Mouse (Mus musculus) CH12.LX (cell line): ENCODE data around the gene Klrb1b. TPM values are rescaled to one million over a fixed set of nuclear protein-coding genes. Genes with fewer than 3 reads are reported as not detected.
"Not testable (repeated sequence)": the region's sequence is repeated elsewhere in the genome, so short reads cannot be mapped to it uniquely, and the experiment has no call there.

Experiments used
- DNase-seq: peaks from one replicate; pipeline ENCODE4 v3.0.0-alpha.2; 2013; ENCODE audit errors: extremely low read depth
- H3K27ac ChIP-seq: 2 replicates; pipeline ENCODE4 v1.5.1; 2012; ENCODE audit warnings: low read depth, mild to moderate bottlenecking, control low read depth, moderate library complexity; ENCODE audit not compliant: insufficient read depth
- H3K27me3 ChIP-seq: replicated peaks from 2 replicates; pipeline ENCODE3; 2012; ENCODE audit warnings: inconsistent platforms
- H3K36me3 ChIP-seq, 2 experiments: replicated peaks in 1 of 2; 2 replicates each; pipeline versions ENCODE3 to v1.6.1; 2012; ENCODE audit warnings: inconsistent platforms in 1 of 2, low read length in 1 of 2, mild to moderate bottlenecking in 1 of 2, mixed read lengths in 1 of 2, moderate library complexity in 1 of 2; ENCODE audit not compliant: control insufficient read depth in 1 of 2, insufficient read depth in 1 of 2
- H3K4me1 ChIP-seq, 2 experiments: 2 replicates each; pipeline ENCODE4 v1.6.1; 2012; ENCODE audit warnings: inconsistent platforms in 1 of 2, moderate library complexity in 1 of 2; ENCODE audit not compliant: insufficient read depth in 2 of 2, control insufficient read depth in 1 of 2
- H3K4me2 ChIP-seq: 2 replicates; pipeline ENCODE4 v1.6.1; 2012; ENCODE audit warnings: low read depth, mild to moderate bottlenecking, control low read depth; ENCODE audit not compliant: poor library complexity, insufficient read depth, severe bottlenecking
- H3K4me3 ChIP-seq, 3 experiments: fragments of 150-350 bp in 1 of 3; sonication (generic) in 1 of 3; replicated peaks in 1 of 3; 2 replicates each; pipeline versions ENCODE3 to v1.5.1; 2011 to 2012; ENCODE audit warnings: low read depth in 2 of 3, low read length in 2 of 3, mild to moderate bottlenecking in 2 of 3, moderate library complexity in 2 of 3, control low read depth in 1 of 3, improper control_type of control experiment in 1 of 3, inconsistent platforms in 1 of 3, mixed read lengths in 1 of 3; ENCODE audit not compliant: poor library complexity in 1 of 3
- H3K79me2 ChIP-seq: replicated peaks from 2 replicates; pipeline ENCODE4 v1.6.1; 2012; ENCODE audit warnings: mild to moderate bottlenecking, moderate library complexity; ENCODE audit not compliant: control insufficient read depth, poor library complexity, insufficient read depth, severe bottlenecking; ENCODE audit errors: extremely low read depth
- H3K9ac ChIP-seq: 2 replicates; pipeline ENCODE4 v1.6.1; 2012; ENCODE audit warnings: low read depth, mild to moderate bottlenecking, control low read depth, moderate library complexity; ENCODE audit not compliant: insufficient read depth
- H3K9me3 ChIP-seq: replicated peaks from 2 replicates; pipeline ENCODE3; 2012; ENCODE audit warnings: low read length, inconsistent platforms, mixed read lengths
- CTCF ChIP-seq, 2 experiments: IDR thresholded peaks in 1 of 2; conservative IDR thresholded peaks in 1 of 2; 2 replicates each; pipeline ENCODE4 v1.5.1; 2011 to 2012; ENCODE audit warnings: low read depth in 2 of 2, low read length in 2 of 2, improper control_type of control experiment in 1 of 2, inconsistent platforms in 1 of 2, mild to moderate bottlenecking in 1 of 2, moderate library complexity in 1 of 2
- ELF1 ChIP-seq: IDR thresholded peaks from 2 replicates; pipeline ENCODE4 v1.6.1; 2014; ENCODE audit warnings: low read depth, mild to moderate bottlenecking, inconsistent platforms, low read length, improper control_type of control experiment
- JUN ChIP-seq: IDR thresholded peaks from 2 replicates; pipeline ENCODE4 v1.6.1; 2011; ENCODE audit warnings: low read depth, mild to moderate bottlenecking, low read length, improper control_type of control experiment, moderate library complexity; ENCODE audit not compliant: insufficient read depth
- JUND ChIP-seq: conservative IDR thresholded peaks from 2 replicates; pipeline ENCODE4 v1.6.1; 2011; ENCODE audit warnings: low read depth, low read length, improper control_type of control experiment
- KAT2A ChIP-seq: IDR thresholded peaks from 2 replicates; pipeline ENCODE4 v1.6.1; 2012; ENCODE audit warnings: low read length, improper control_type of control experiment, inconsistent platforms; ENCODE audit not compliant: insufficient replicate concordance
- MAFK ChIP-seq: IDR thresholded peaks from 2 replicates; pipeline ENCODE4 v1.6.1; 2011; ENCODE audit warnings: low read length, improper control_type of control experiment; ENCODE audit not compliant: insufficient replicate concordance
- NRF1 ChIP-seq: IDR thresholded peaks from 2 replicates; pipeline ENCODE4 v1.6.1; 2014; ENCODE audit warnings: low read depth, mild to moderate bottlenecking, inconsistent platforms, low read length, improper control_type of control experiment, moderate library complexity
- POLR2A ChIP-seq: IDR thresholded peaks from 2 replicates; pipeline ENCODE4 v1.6.1; 2011; ENCODE audit warnings: low read depth, mild to moderate bottlenecking, improper control_type of control experiment, low read length
- SIN3A ChIP-seq: IDR thresholded peaks from 2 replicates; pipeline ENCODE4 v1.6.1; 2012; ENCODE audit warnings: low read length, improper control_type of control experiment, inconsistent platforms
- SMC3 ChIP-seq: IDR thresholded peaks from 2 replicates; pipeline ENCODE4 v1.6.1; 2011; ENCODE audit warnings: low read depth, low read length, improper control_type of control experiment
- TBP ChIP-seq: conservative IDR thresholded peaks from 2 replicates; pipeline ENCODE4 v1.6.1; 2011; ENCODE audit warnings: low read depth, low read length, improper control_type of control experiment
- ZKSCAN1 ChIP-seq: IDR thresholded peaks from 2 replicates; pipeline ENCODE4 v1.6.1; 2012; ENCODE audit warnings: low read depth, inconsistent platforms, low read length, improper control_type of control experiment, borderline replicate concordance
- ZNF384 ChIP-seq: IDR thresholded peaks from 2 replicates; pipeline ENCODE4 v1.6.1; 2012; ENCODE audit warnings: low read depth, low read length, improper control_type of control experiment, inconsistent platforms
- dilution Hi-C: fragments of 300-500 bp; cut with MboI; formaldehyde crosslinking; loops from 2 replicates; pipeline ENCODE4 v1.14.3; 2020; ENCODE audit warnings: low sequenced_read_pairs; ENCODE audit not compliant: extremely low pct_unique_long_range_greater_than_20kb, extremely low pct_ligation_motif_present
- in situ Hi-C: fragments of 300-500 bp; cut with MboI; formaldehyde crosslinking; loops from 3 replicates; pipeline ENCODE4 v1.14.3; 2019; ENCODE audit warnings: low sequenced_read_pairs, low pct_ligation_motif_present, low pct_unique_long_range_greater_than_20kb, mixed read lengths
- polyA plus RNA-seq: library from polyadenylated mRNA; unstranded; fragments of >175 nt; gene quantifications from 2 replicates; pipeline ENCODE4 v1.2.1, GENCODE M21; 2012; ENCODE audit warnings: low read depth; ENCODE audit not compliant: insufficient read length
- total RNA-seq, 2 experiments: library from RNA; depleted of rRNA; stranded (reverse); fragments of 300-350 nt in 1 of 2; fragments of >200 nt in 1 of 2; gene quantifications; 2 replicates each; pipeline ENCODE4 v1.2.3; 2012 to 2014

Klrb1b gene
- total and polyA plus RNA-seq, 3 experiments, result not detected

DNA sequence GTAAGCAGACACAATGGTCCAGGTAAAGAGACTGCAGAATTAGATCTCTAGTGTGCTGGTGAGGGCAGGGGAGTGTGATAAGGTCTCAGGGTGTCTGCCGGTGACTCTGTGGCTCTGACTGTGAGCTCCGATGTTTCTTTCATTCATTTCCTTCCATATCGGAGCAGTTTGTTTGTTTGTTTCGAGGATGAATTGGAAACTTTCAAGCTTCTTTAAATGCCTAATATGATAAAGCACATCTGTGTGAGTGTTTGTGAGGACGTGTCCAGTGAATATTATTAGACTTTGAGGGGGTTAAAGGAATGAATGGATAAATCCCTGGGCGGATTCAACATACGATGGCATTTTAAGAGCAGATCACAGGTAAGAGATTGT, 26.2 kb downstream of the Klrb1b start:
- no peak for DNase-seq
- Histone ChIP-seq H3K4me2 (peak overlapping the region; percentile 71), H3K9ac (0 out of 2 replicates have a peak overlapping the region, but pooled peaks have one; percentile 18), H3K79me2 (no peaks in the 10 kb centered on the region), H3K27me3 (no peaks in the 10 kb centered on the region), H3K36me3 (no peaks in the 10 kb centered on the region), H3K4me1 (peaks cover 14 to 55% of the 10 kb centered on the region in 2 experiments), H3K9me3 (no peaks in the 10 kb centered on the region), H3K4me3 (peak overlapping the region; percentile 24 to 95 (median 46)), H3K27ac (no peak overlapping the region)
- dilution Hi-C loops (no loop called here), in situ Hi-C loops (loop anchor here (5.0 kb wide), 1 partner anchor 38 kb away; no protein-coding TSS in a partner anchor)
- no peak for TF ChIP-seq ZKSCAN1
- TF ChIP-seq CTCF (conservative IDR thresholded peaks at IDR 0.05 in 1 of 2, IDR thresholded peaks at IDR 0.05 in 1 of 2; ENCODE audit: low read depth in 2 of 2, low read length in 2 of 2), result 0 out of 4 replicates have a peak, but pooled peaks of 1 of the 2 experiments have one; percentile 2

DNA sequence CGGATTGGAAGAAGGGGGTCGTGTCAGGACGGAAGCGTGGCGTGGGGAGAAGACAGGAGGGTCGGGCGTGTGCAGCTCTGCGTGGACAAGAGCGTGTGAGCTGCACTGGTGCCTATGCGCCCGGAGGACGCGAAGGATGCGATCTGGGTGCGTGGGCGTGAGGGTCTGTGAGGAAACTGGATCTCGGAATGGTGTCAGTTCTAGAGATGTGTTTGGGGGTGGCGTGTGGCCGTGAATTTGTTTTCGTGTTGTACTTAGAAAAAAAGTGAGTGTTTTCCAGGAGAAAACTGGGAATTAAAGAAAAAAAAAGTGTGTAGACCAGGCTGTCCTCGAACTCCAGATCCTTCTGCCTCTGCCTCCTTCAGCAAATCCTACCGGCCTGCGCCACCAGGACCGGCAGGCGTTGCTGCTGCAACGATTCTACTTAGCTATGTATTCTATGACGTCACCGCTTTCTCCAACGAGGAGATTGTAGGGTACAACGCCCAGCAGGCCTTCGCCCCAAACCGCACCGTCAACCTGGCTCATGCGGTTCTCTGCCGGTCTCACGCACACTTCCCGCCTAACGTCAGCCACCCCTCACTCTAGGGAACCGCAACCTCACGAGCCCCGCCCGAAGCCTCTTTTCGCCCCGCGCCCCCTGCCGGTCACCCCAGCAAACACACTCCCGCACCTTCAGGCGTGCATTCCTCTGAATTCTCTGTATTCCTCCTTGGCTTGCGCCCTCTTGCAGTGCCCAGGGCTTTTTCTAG, 26.8 kb downstream of the Klrb1b start:
- H3K9ac ChIP-seq, result peak overlapping the region; percentile 96
- H3K4me1 ChIP-seq, result peaks cover 16 to 55% of the 10 kb centered on the region in 2 experiments
- in situ Hi-C loops, result loop anchor here (5.0 kb wide), 1 partner anchor 37 kb away; no protein-coding TSS in a partner anchor
- H3K9me3 ChIP-seq, H3K79me2 ChIP-seq, H3K27me3 ChIP-seq: not testable (repeated sequence)
- DNase-seq, result peak; percentile 77
- TF ChIP-seq POLR2A (peak; percentile 33; the same call in 1 of the 2 replicates), SIN3A (0 out of 2 replicates have a peak, but pooled peaks have one; percentile 30), NRF1 (peak; percentile 66; the same call in 1 of the 2 replicates), ZNF384 (peak; percentile 74), MAFK (peak; percentile 94), ELF1 (peak; percentile 96), JUN (peak; percentile 90), KAT2A (peak; percentile 79; the same call in 1 of the 2 replicates), CTCF (conservative IDR thresholded peaks at IDR 0.05 in 1 of 2, IDR thresholded peaks at IDR 0.05 in 1 of 2; ENCODE audit: low read depth in 2 of 2, low read length in 2 of 2) (peak; percentile 28 to 63; a peak in 3 of 4 replicates), SMC3 (peak; percentile 62), TBP (peak; percentile 99), JUND (peak; percentile 96)
- TF ChIP-seq, all 38 proteins: peak for 12; not testable (repeated sequence) for 26
- Histone ChIP-seq H3K27ac (peak overlapping the region; percentile 95), H3K4me3 (peak overlapping the region; percentile 60 to 95 (median 80)), H3K4me2 (peak overlapping the region; percentile 71; the same call in 1 of the 2 replicates)
- H3K36me3 ChIP-seq, dilution Hi-C loops: not testable (repeated sequence)
